Mouse (Mus musculus): ENCODE data around the gene Tkt. TPM values are rescaled to one million over a fixed set of nuclear protein-coding genes. Genes with fewer than 3 reads are reported as not detected.

Tkt gene
- polyA plus RNA-seq, 1 experiment from 2014 or later = 238 TPM

- Histone ChIP-seq H3K4me1 (replicated peaks; ENCODE audit: insufficient read depth, low read length) (no peaks in the 10 kb centered on the region), H3K4me2 (ENCODE audit: low read length) (no peak overlapping the region), H3K36me3 (ENCODE audit: insufficient read depth, low read length) (no peaks in the 10 kb centered on the region), H3K4me3 (replicated peaks; ENCODE audit: low read depth, low read length) (no peak overlapping the region), H3K9ac (ENCODE audit: low read depth, low read length) (no peak overlapping the region), H3K27me3 (ENCODE audit: insufficient read depth, low read length) (no peaks in the 10 kb centered on the region), H3K27ac (no peak overlapping the region), H3K9me3 (replicated peaks; ENCODE audit: low read length) (no peaks in the 10 kb centered on the region)
- no peak for TF ChIP-seq CTCF (IDR thresholded peaks at IDR 0.05; ENCODE audit: low read depth)
- no peak for DNase-seq (ENCODE audit: low spot score)
- ATAC-seq (replicated peaks; ENCODE audit: low FRiP score, low read depth) = no peak
- 49% methylated on average over 2 of the region's 2 CpGs for WGBS
Measured at GRCm38 (mm10) chr14:30616751-30617150, 68.6 kb downstream of the Tkt start.

- WGBS = 85% methylated on average over 2 of the region's 2 CpGs
- no peak for TF ChIP-seq CTCF (IDR thresholded peaks at IDR 0.05; ENCODE audit: low read depth)
- ATAC-seq (replicated peaks; ENCODE audit: low FRiP score, low read depth) (no peak), DNase-seq (ENCODE audit: low spot score) (no peak)
- Histone ChIP-seq H3K4me3 (replicated peaks; ENCODE audit: low read depth, low read length) (no peak overlapping the region), H3K9ac (ENCODE audit: low read depth, low read length) (no peak overlapping the region), H3K4me2 (ENCODE audit: low read length) (no peak overlapping the region), H3K27me3 (ENCODE audit: insufficient read depth, low read length) (no peaks in the 10 kb centered on the region), H3K36me3 (ENCODE audit: insufficient read depth, low read length) (no peaks in the 10 kb centered on the region), H3K27ac (no peak overlapping the region), H3K4me1 (replicated peaks; ENCODE audit: insufficient read depth, low read length) (no peaks in the 10 kb centered on the region), H3K9me3 (replicated peaks; ENCODE audit: low read length) (no peaks in the 10 kb centered on the region)
Measured at GRCm38 (mm10) chr14:30618746-30619275, 70.7 kb downstream of the Tkt start.

GRCm38 (mm10) chr14:30619982-30620578, 71.9 kb downstream of the Tkt start:
- Histone ChIP-seq H3K4me3 (replicated peaks; ENCODE audit: low read depth, low read length) (no peak overlapping the region), H3K4me1 (replicated peaks; ENCODE audit: insufficient read depth, low read length) (no peaks in the 10 kb centered on the region; the same call in 1 of the 2 replicates), H3K27ac (no peak overlapping the region), H3K36me3 (ENCODE audit: insufficient read depth, low read length) (no peaks in the 10 kb centered on the region), H3K27me3 (ENCODE audit: insufficient read depth, low read length) (no peaks in the 10 kb centered on the region), H3K9ac (ENCODE audit: low read depth, low read length) (no peak overlapping the region), H3K4me2 (ENCODE audit: low read length) (no peak overlapping the region), H3K9me3 (replicated peaks; ENCODE audit: low read length) (no peaks in the 10 kb centered on the region)
- TF ChIP-seq CTCF (IDR thresholded peaks at IDR 0.05; ENCODE audit: low read depth) = no peak
- WGBS = 72% methylated on average over 7 of the region's 7 CpGs
- ATAC-seq (replicated peaks; ENCODE audit: low FRiP score, low read depth) (no peak), DNase-seq (ENCODE audit: low spot score) (no peak)

GRCm38 (mm10) chr14:30622130-30622529, 74.0 kb downstream of the Tkt start:
- Histone ChIP-seq H3K4me3 (replicated peaks; ENCODE audit: low read depth, low read length) (no peak overlapping the region), H3K9me3 (replicated peaks; ENCODE audit: low read length) (no peaks in the 10 kb centered on the region), H3K36me3 (ENCODE audit: insufficient read depth, low read length) (no peaks in the 10 kb centered on the region), H3K4me1 (replicated peaks; ENCODE audit: insufficient read depth, low read length) (peaks cover 8% of the 10 kb centered on the region), H3K4me2 (ENCODE audit: low read length) (no peak overlapping the region), H3K27ac (no peak overlapping the region), H3K27me3 (ENCODE audit: insufficient read depth, low read length) (no peaks in the 10 kb centered on the region), H3K9ac (ENCODE audit: low read depth, low read length) (no peak overlapping the region)
- TF ChIP-seq CTCF (IDR thresholded peaks at IDR 0.05; ENCODE audit: low read depth) = no peak
- DNase-seq (ENCODE audit: low spot score) = no peak
- ATAC-seq (replicated peaks; ENCODE audit: low FRiP score, low read depth) = no peak
- WGBS = 57% methylated on average over 7 of the region's 7 CpGs

- Histone ChIP-seq H3K4me3 (replicated peaks; ENCODE audit: low read depth, low read length) (no peak overlapping the region), H3K27ac (no peak overlapping the region), H3K27me3 (ENCODE audit: insufficient read depth, low read length) (no peaks in the 10 kb centered on the region), H3K9me3 (replicated peaks; ENCODE audit: low read length) (no peaks in the 10 kb centered on the region), H3K4me2 (ENCODE audit: low read length) (no peak overlapping the region), H3K9ac (ENCODE audit: low read depth, low read length) (no peak overlapping the region), H3K4me1 (replicated peaks; ENCODE audit: insufficient read depth, low read length) (peaks cover 8% of the 10 kb centered on the region), H3K36me3 (ENCODE audit: insufficient read depth, low read length) (no peaks in the 10 kb centered on the region)
- 89% methylated on average over 8 of the region's 8 CpGs for WGBS
- ATAC-seq (replicated peaks; ENCODE audit: low FRiP score, low read depth) (no peak), DNase-seq (ENCODE audit: low spot score) (no peak)
- TF ChIP-seq CTCF (IDR thresholded peaks at IDR 0.05; ENCODE audit: low read depth) = no peak
Measured at GRCm38 (mm10) chr14:30622556-30622955, 74.4 kb downstream of the Tkt start.

Small RNA genes lying within 50 kb of the gene (microRNA-seq; reads per million reads assigned to microRNA genes)
- 4.6 reads per million, percentile 13 among the genes with 10 or more reads in this experiment for gene Mir3076

Other genes starting within 250 kb of the Tkt start
- gene Dcp1a, start 68.8 kb upstream of the Tkt start, polyA plus RNA-seq (2015; fragmentation: Nextera tagmentation; extraction: Ambion mirVana) = 10.9 and 11.4 TPM in 2 replicates
- 2.8 and 3.0 TPM in 2 replicates for gene Cacna1d, start 56.9 kb upstream of the Tkt start, polyA plus RNA-seq (2015; fragmentation: Nextera tagmentation; extraction: Ambion mirVana)
- gene Prkcd, start 77.9 kb downstream of the Tkt start, polyA plus RNA-seq (2015; fragmentation: Nextera tagmentation; extraction: Ambion mirVana) = 44.9 and 46.9 TPM in 2 replicates
- 14.0 and 17.1 TPM in 2 replicates for gene Rft1, start 106.0 kb downstream of the Tkt start, polyA plus RNA-seq (2015; fragmentation: Nextera tagmentation; extraction: Ambion mirVana)
- gene Sfmbt1, start 166.5 kb downstream of the Tkt start, polyA plus RNA-seq (2015; fragmentation: Nextera tagmentation; extraction: Ambion mirVana) = 10.9 and 12.0 TPM in 2 replicates

All from kidney, postnatal 0 days (tissue).